Mouse (Mus musculus) CD4-positive, CD25-positive, alpha-beta regulatory T cell, adult 4 months (primary cell): ENCODE measurements around the gene Aif1. TPM values are rescaled to one million over a fixed set of nuclear protein-coding genes. Genes with fewer than 3 reads are reported as not detected.
A peak's percentile ranks its signal among the peaks of the same experiment; 100 is the strongest.

Experiments used
- ATAC-seq: one replicate; pipeline ENCODE4 v1.8.0; 2017
- polyA plus RNA-seq, 2 experiments: library from polyadenylated mRNA; unstranded; fragments of 100-300 nt; shearing (Covaris generic); gene quantifications; one replicate each; pipeline ENCODE4 v1.2.1; 2017

Gene Aif1
- polyA plus RNA-seq, 2 experiments from 2014 or later, result 1.8 to 3.7 TPM

DNA sequence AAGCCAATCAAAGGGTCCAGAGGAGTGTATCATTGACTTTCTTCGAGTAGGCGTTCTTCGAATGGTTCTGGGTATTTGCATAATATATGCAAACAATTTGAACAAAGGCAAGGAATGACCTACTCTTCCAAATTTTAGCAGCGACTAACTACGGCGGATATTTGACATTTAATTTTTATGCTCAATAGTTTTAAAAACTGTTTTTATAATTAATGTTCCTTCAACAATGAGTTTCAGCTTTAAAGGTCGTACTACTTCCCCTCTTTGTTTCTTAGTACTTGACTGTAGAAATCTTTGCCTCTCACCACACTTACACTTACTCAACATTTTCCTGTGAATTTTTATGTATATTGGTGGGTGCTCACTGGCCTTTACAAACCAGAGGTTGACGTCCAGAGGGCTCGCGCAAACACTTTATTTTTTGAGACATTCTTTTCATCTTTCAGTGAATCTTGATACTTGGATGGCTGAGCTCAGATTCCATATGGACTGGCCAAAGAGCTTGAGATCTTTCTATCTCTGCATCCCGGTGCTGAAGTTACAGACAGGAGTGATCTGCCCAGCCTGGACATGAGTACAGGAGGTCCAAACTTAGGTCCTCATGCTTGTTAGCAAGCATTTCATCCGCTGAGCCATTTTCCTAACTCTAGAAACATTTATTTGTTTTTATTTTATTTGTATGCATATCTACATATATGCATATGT lies 10.3 kb downstream of the Aif1 start:
- peak; percentile 1 for ATAC-seq

DNA sequence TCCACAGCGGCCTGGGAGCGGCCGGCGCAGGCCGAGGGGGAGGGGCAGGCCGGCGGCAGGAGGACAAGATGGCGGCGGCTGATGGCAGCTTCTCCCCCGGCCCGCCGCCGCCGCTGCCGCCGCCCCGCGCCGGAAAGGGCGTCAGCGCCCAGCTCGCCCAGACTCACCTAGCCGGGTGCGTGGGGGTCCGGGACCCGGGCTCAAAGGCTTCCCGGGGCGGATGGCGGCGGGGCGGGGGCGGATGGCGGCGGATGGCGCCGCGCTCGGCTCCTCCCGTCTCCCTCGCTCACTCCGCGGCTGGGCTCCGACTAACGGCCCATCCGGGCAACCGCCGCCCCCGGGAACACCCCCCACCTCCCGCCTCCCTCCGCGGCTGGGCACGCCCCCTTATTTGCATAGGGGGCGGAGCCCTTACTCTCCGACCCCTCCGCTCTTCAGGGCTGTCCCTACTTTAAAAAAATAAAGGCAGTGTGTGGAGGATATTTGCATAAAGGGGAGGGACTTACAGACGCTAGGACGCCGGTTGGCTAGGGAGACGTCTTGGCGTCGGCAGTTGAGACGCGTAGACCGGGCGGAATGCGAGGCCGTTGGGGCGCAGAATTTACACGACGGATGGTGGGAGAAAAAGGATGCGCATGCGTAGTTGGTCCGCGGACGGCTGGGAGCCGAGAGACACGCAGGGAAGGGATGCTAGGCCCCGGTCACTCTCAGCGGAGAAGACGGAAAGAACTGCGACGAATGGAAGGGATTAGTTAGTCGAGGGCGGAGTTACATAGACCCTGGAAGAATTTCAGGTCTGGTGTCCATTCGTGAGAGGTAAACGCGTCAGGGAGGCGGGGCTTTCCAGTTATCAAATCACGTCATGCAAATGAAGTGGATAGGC lies 11.1 kb downstream of the Aif1 start, which contains the start of gene Prrc2a:
TSS of gene Prrc2a (minus strand) at position 330 of the 883 bp plus-strand sequence.
- peak; percentile 90 for ATAC-seq

DNA sequence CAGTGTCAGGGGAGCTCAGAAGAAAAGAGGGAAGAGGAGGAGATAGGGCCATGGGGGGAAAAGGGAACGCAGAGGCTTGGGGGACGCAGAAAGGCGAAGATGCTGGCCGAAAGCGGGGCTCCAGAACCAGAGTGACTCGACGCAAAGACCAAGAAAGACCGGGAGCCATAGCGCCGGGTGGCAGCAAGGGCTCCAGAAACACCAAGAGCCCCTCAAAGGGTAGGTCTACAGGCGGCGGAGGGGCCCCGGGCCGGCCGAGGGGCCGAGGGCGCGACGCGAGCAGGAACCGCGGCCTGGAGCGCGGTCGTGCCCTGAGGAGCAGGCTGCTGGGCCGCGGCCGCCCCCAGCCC lies 11.7 kb downstream of the Aif1 start:
- no peak for ATAC-seq

DNA sequence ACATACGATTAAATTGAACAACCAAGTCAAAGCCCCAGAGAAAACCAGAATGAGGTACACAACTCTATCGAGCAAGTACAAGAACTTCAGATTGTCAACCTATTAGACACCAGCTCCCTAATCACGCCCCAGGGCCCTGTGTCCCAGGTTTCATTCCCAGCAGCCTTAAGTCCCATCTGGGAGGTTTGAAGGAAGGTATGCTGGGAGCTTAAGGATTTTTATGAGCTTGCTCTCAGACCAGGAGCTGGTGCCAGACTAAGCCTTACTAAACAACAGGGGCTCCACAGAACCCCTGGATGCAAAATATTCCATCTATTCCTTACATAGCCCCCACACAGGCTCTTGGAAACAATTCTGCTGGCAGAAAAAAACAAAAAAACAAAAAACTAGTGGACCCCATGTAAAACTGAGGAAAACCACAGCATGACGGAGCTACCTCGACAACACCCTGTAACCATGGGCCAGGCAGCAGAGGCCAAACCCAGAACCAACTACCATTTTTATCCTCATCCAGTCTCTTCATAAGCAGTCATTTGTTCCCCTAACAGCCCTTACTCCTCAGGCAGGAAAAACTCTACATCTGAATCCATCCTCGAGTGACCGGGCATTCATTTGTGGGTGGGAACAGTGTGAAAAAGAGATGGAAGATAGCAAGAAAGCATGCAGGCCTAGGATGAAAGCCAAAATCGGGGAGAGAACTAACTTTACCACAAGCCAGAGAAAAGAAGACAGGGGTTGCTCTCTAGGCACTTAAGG lies 12.4 kb downstream of the Aif1 start:
- ATAC-seq, result no peak

DNA sequence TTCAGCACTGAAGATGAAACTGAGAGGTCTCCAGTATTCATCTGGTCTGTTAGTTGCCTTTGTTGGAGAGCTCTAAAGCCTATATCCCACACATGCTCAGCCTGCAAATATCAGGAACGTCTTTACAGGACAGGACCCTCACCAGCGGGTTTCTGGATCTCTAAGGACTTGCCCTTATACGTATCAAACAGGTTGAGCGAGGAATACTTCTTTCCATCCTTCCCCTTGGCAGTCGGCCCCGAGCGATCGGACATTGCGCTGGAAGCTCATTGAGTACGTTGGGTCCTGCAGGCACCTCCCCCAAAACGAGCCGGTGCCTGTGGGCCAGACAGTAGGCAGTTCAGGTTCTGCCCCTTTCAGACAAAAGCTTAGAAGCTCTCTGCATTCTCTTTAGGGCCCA lies 13.1 kb downstream of the Aif1 start:
- ATAC-seq, result no peak

DNA sequence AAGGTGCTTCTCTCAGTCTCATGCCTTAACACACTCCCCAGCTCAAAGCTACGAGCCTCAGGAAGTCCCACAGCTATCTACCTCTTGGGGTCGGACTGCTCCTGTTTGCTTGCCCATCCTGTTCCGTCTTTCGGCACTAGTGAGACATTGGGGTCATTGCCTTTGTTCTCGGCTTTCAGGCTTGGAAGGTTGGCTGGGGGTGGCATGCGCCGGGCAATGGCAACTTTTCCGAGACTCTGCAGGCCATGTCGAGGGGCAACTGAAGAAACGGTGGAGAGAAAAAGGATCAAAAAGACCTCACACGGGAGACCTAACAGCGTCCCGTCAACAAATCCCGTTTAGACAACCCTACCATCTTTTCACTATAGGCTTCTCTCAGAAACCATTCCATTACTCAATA lies 13.7 kb downstream of the Aif1 start:
- no peak for ATAC-seq

DNA sequence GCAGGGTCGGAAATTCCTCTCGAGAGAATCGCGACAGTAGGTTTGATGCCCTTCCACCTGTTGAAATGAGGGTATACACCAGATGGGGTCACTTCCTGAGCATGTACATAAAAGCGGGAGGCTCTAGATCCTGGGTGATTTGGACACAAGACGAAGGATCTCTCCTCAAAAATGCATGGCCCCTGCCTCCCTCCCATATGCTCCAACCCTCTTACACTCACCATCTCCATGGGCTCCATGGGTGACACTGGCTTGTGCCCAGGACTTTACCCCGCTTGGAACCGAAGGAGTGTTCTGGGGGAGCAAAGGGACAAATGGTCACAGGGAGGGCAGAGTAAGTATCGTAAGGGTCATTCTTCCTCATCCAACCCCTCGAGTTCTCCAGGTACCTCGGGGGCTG lies 14.4 kb downstream of the Aif1 start:
- ATAC-seq, result no peak

DNA sequence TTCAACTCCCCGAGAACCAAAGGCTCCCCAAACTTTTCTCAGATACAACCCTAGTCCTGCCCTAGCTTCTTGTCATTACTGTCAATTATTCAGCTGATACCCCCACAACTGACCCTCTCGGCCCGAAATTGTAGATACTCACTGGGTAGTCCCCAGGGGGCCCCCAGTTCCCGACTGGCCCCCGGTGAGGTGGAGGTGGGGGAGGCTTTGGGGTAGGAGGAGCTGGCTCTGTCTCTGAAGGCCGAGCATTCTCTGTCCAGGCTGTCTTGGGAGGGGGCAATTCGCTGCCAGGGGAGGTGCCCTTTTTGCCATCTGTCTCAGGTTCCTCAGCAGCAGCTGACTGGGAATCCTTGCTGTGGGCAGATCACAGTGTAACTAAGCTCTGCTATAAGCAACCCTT lies 16.2 kb downstream of the Aif1 start:
- no peak for ATAC-seq

DNA sequence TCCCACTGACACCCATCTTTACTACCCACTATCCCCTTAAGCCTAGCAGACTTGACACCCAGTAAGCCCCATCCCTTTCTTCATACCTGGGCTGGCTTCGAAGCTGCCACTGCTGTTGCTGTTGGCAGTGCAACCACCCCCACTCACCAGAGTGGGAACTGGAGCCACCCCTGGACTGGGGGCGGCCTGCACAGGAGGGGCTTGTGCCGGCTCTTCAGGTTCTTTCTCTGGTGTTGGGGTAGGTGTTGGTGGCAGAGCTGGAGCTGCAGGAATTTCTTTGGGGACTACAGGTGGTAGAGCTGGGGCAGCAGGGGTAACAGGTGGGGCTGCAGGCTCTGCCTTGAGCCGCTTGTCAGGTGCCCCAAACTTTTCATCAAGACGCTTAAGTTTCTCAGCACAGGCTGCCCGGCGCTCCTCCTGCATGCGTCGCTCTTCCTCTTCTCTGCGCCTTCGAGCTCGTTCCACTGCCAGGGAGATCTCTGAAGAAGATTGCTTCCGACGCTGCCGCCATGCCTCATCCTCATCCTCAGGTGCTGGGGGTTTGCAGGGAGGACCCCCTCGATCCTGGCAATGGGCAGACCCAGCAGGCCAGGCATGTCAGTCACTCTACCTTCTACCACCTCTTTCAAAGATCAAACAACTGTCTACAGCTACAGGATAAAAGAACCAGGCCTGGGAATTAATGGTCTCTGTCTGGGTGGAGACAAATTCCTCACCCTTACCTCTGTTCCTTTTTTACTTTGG lies 16.8 kb downstream of the Aif1 start:
- ATAC-seq, result no peak

DNA sequence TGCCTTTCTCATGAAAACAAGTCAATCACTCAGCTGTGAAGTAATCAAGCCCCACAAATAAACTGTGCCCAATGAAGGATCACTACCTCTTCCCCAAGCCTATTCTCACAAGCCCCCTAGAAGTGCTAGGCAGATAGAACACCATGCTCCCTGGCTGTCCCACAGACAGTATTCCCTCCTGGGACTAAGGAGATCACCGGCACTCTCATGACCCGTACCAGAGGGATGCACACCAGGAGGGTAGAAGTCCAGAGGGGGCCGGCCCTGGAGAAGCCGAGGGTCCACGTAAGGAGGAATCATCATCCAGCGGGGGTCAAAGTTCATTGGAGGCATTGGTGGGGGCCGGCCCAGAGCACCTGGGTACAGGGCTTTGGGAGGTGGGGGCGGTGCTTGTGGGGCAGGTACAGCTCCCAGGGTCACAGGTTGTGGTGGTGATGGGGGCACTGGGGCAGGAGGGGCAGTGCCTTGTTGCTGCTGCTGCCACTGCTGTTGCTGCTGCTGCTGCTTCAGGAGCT lies 18.1 kb downstream of the Aif1 start:
- no peak for ATAC-seq

DNA sequence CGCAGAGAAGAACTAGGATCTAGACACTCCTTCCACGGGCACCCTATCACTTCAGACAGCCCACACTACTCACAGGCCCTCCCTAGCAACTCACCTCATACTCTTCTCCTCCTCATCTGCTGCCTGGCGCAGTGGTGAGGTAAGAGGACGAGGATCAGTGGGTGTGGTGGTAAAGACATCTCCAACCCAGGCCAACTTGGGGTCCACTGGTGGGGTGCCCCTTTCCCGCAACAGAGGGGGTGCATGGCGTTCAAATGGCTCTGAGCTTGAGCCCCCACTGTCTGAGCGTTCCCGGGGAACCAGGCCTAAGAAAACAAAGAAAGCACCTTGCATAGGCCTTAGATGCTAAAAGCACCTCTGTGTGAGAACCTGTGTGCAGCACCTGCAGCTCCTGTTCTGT lies 18.6 kb downstream of the Aif1 start:
- no peak for ATAC-seq

DNA sequence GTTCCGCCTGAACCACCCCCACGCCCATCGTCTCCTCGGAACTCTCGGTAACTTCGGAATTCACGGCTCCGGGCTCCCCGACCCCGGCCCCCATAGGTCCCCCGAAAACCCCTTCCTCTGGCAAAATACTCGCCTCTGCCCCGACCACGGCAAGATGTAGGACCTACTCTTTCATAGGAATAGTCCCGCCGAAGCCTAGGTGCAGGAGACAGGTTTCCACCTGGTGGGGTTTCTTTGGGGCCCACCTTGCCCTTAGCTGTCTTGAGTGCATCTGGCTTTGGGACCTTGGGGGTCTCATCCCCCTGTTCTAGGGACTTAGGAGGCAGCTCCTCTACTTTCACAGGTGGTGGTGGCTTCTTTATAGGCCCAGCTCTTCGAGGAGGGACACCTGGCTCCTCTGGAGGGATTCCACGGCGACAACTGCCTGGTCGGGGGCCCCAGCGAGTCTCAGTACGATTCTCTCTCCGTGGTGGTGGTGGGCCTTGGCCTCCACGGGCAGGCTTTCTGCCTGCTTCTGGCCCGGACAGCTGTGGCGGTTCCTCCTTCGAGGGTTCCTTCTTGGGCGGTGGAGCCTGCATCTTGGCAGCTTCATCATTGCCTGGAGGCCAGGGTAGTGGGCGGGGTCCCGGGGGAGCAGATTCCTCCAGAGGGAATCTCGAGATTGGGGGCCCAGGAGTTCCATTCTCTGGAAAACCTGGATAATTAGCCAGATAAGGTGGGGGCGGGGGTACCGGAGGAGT lies 19.2 kb downstream of the Aif1 start:
- no peak for ATAC-seq

DNA sequence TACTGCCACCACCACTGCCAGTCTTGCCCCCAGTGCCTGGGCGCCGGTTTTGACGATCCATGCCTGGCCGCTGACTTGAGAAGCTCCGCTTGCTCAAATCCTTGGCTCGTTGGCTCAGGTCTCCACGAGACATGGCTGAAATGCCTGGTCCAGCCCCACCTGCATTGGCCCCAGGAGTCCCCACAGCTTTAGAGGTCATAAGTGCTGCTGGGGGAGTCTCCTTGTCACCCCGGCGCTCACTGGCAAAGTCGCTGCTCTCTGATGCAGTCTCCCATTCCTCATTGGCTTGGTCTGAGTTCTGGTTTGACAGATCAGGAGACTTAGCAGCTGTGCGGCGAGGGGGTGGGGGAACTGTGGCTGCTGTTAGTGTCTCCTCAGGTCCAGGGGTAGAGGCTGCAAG lies 20.4 kb downstream of the Aif1 start:
- ATAC-seq, result no peak

DNA sequence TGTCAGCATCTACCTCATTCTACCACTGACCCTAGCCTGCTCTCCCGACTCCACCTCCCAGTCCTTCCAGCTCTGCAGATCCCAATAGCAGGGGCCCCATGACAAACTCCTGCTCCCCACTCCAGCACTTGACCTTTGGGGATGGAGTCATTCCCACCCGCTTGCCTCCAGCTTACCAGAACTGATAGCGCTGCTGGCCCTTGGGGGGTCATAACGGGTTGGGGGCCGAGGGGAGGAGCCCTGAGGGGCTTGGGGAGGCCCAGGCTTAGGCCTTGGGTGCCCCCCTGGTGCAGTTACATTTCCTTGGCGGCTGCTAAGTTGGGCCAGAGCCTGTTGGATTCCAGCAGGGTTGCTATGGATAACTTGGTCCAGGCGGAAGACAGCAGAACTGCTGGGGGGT lies 21.3 kb downstream of the Aif1 start:
- ATAC-seq, result no peak

DNA sequence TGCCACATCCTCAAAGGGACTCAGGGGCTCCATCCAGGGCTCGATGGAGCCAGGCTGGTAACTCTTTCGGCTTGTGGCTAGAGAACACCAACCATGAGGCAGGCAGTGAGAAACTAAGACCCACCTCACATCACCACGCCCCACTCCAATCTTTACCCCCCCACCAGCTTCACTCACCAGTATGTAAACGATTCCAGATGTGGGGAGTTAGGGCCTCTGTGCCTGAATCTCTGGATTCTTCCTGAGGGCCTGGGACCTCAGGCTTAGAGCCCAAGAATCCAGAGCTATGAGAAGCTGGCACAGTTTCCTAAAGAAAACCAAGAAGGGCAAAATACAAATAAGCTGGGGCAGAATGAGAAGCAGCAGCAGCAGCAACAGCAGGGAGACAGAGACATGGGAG lies 21.9 kb downstream of the Aif1 start:
- ATAC-seq, result no peak

DNA sequence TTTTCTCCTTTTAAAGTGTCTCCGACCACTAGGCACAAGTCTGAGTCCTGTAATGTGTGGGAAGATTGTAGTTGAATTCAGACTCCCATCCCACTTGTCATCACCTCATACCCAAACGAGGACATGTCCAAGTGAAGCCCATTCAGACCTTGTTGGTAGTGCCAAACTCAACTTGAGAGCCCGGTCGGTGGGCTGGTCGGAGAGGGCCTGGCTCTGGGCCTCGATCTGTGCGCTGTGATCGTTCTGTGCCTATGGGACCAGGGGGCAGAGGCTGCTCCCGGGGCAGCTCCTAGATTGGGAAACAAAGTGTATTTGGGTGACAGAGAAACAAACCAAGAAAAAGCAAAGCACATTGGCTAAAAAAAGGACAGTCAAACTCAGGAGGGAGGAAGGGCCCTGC lies 22.8 kb downstream of the Aif1 start:
- ATAC-seq, result no peak

DNA sequence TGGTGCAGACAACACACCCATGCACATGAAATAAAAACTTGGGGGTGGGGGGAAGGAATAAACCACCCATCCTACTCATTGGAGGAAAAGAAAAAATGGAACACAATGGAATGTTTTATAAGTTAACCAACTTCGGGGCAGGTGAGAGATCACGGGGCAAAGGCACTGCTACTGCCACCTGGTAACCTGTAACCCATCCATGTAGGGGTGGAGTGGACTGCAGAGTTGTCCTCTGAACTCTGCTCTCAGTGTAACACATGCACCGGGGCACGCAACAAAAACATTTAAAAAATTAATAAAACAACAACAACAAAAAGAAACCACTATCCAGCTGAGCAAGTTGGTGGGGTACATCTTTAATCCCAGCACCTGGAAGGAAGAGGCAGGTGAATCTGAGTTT lies 23.7 kb downstream of the Aif1 start:
- ATAC-seq, result no peak

DNA sequence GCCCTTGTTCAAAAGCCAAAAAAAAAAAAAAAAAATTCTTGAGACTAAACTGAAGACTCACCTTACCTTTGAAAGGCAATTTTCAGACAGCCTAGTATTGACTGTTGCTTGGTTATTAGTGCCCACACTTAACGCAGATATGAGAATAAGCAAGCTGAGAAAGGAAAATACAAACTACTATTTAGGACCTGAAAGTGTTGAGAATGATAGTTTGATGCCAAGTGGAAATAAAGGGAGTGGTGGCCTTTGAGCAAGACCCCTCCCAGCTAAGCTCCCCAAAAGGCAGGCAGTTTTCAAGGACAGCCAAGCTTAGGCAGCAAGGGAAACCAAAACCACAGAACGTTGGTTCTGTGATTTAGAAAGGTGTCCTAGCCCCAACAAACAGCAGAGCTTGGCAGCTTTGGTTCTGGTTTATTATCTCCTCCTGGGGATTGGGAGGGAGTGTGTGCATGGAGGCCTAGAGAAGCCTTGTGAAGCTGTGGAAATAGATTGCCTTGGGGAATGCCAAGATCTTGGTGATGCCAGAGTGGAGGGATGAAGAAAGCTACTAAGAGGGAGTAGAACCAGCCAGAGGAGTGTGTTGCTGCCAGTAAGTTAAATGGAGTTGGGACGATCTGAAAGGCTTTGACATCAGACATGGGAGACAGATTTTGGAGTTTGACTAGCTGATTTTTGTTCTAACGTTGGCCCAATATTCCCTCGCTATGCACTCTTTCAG lies 27.8 kb downstream of the Aif1 start:
- ATAC-seq, result no peak

DNA sequence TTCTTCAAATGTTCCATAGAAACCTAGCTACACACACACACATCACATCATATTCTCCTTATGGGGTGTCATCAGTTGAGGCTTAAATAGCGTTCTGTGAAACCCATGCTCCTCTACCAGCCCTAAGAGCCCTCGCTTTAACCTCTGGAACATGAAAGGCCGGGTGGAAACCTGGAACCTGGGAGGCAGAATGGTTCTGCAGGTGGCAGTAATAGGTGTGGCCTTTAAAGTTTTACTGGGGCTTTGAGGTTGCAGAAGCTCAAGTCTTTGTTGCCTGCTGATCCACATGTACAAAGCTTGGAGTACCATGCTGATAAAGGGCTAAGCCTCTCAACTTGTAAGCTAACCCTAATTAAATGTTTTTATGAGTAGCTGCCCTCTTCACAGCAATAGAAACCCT lies 28.5 kb downstream of the Aif1 start:
- ATAC-seq, result no peak

DNA sequence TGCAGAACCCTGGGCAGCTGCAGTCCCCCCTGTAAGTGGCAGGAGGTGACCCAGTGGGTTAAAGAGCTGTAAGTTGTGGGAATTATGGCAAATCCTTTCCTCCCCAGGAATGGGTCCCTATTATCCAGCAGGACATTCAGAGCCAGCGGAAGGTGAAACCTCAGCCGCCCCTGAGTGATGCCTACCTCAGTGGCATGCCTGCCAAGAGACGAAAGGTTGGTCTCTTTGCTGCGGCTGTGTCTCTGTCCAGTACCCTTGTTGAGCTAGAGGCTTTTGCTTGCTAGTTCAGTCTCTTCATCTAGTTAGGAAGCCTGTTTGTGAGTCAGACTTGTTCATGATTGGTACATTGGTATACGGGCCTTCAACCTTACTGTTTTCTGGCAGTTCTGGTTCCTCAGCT lies 29.7 kb downstream of the Aif1 start:
- no peak for ATAC-seq

DNA sequence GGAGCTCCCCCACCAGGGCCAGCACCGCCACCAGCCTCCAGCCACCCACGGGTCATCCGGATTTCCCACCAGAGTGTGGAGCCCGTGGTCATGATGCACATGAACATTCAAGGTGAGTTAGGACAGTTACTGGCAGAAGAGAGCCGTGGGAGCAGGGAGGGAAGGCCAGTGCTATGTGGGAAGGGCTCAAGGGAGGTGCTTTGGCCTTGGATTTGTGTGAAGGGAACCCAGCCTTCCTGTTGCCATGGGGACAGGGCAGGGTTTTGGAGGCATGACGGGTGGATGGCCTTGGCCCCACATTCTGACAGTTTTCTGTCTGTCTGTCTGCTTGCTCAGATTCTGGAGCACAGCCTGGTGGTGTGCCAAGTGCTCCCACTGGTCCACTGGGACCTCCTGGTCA lies 33.9 kb downstream of the Aif1 start:
- ATAC-seq, result no peak
